Mouse (Mus musculus): ENCODE results near the gene Znhit1. TPM values are rescaled to one million over a fixed set of nuclear protein-coding genes. Genes with fewer than 3 reads are reported as not detected.

The Znhit1 gene
- polyA plus RNA-seq, 1 experiment from 2014 or later, result 114 TPM

GRCm38 (mm10) chr5:136965210-136965609 lies 22.6 kb downstream of the Znhit1 start:
- Histone ChIP-seq H3K27ac (replicated peaks; ENCODE audit: low read depth, low read length) (no peak overlapping the region), H3K4me3 (ENCODE audit: low read depth, low read length) (no peak overlapping the region), H3K9ac (ENCODE audit: low read length) (no peak overlapping the region), H3K9me3 (ENCODE audit: control insufficient read depth, low read length) (no peaks in the 10 kb centered on the region), H3K27me3 (ENCODE audit: control insufficient read depth, insufficient read depth, low read length) (no peaks in the 10 kb centered on the region), H3K4me2 (ENCODE audit: low read depth, severe bottlenecking) (no peak overlapping the region), H3K4me1 (ENCODE audit: control insufficient read depth, insufficient read depth, low read length) (no peaks in the 10 kb centered on the region; the same call in 1 of the 2 replicates), H3K36me3 (ENCODE audit: control insufficient read depth, insufficient read depth, low read length) (peaks cover 17% of the 10 kb centered on the region)
- DNase-seq (ENCODE audit: low spot score), result no peak
- 90% methylated on average over 9 of the region's 9 CpGs for WGBS
- no peak for ATAC-seq (ENCODE audit: insufficient number of reproducible peaks, low FRiP score, low TSS enrichment, low read depth)

- no peaks in the 10 kb centered on the region; the same call in 1 of the 2 replicates for H3K4me1 ChIP-seq (ENCODE audit: control insufficient read depth, insufficient read depth, low read length)
- peak overlapping the region; percentile 68 for H3K4me3 ChIP-seq (ENCODE audit: low read depth, low read length)
- 0 out of 2 replicates have a peak overlapping the region, but pooled peaks have one; percentile 30 for H3K9ac ChIP-seq (ENCODE audit: low read length)
- no peak for DNase-seq (ENCODE audit: low spot score)
- no peak for ATAC-seq (ENCODE audit: insufficient number of reproducible peaks, low FRiP score, low TSS enrichment, low read depth)
- peak overlapping the region; percentile 85 for H3K4me2 ChIP-seq (ENCODE audit: low read depth, severe bottlenecking)
- peaks cover 17% of the 10 kb centered on the region for H3K36me3 ChIP-seq (ENCODE audit: control insufficient read depth, insufficient read depth, low read length)
- 78% methylated on average over 8 of the region's 8 CpGs for WGBS
- no peaks in the 10 kb centered on the region for H3K27me3 ChIP-seq (ENCODE audit: control insufficient read depth, insufficient read depth, low read length)
- no peaks in the 10 kb centered on the region for H3K9me3 ChIP-seq (ENCODE audit: control insufficient read depth, low read length)
- H3K27ac ChIP-seq (replicated peaks; ENCODE audit: low read depth, low read length), result no peak overlapping the region
Measured at GRCm38 (mm10) chr5:136962966-136963540, 24.8 kb downstream of the Znhit1 start.

GRCm38 (mm10) chr5:136962501-136962900 lies 25.3 kb downstream of the Znhit1 start:
- Histone ChIP-seq H3K9ac (ENCODE audit: low read length) (peak overlapping the region; percentile 75), H3K4me3 (ENCODE audit: low read depth, low read length) (peak overlapping the region; percentile 68), H3K27me3 (ENCODE audit: control insufficient read depth, insufficient read depth, low read length) (no peaks in the 10 kb centered on the region), H3K27ac (replicated peaks; ENCODE audit: low read depth, low read length) (peak overlapping the region; percentile 54), H3K9me3 (ENCODE audit: control insufficient read depth, low read length) (no peaks in the 10 kb centered on the region), H3K4me1 (ENCODE audit: control insufficient read depth, insufficient read depth, low read length) (no peaks in the 10 kb centered on the region; the same call in 1 of the 2 replicates), H3K4me2 (ENCODE audit: low read depth, severe bottlenecking) (peak overlapping the region; percentile 85), H3K36me3 (ENCODE audit: control insufficient read depth, insufficient read depth, low read length) (peaks cover 17% of the 10 kb centered on the region)
- 2% methylated on average over 10 of the region's 10 CpGs for WGBS
- ATAC-seq (ENCODE audit: insufficient number of reproducible peaks, low FRiP score, low TSS enrichment, low read depth) (peak; percentile 56), DNase-seq (ENCODE audit: low spot score) (peak; percentile 89)

- H3K27me3 ChIP-seq (ENCODE audit: control insufficient read depth, insufficient read depth, low read length), result no peaks in the 10 kb centered on the region
- WGBS, result under 1% methylated on average over 20 of the region's 20 CpGs
- no peaks in the 10 kb centered on the region for H3K9me3 ChIP-seq (ENCODE audit: control insufficient read depth, low read length)
- H3K36me3 ChIP-seq (ENCODE audit: control insufficient read depth, insufficient read depth, low read length), result peaks cover 15% of the 10 kb centered on the region
- H3K27ac ChIP-seq (replicated peaks; ENCODE audit: low read depth, low read length), result peak overlapping the region; percentile 54
- no peaks in the 10 kb centered on the region; the same call in 1 of the 2 replicates for H3K4me1 ChIP-seq (ENCODE audit: control insufficient read depth, insufficient read depth, low read length)
- peak overlapping the region; percentile 68 for H3K4me3 ChIP-seq (ENCODE audit: low read depth, low read length)
- H3K9ac ChIP-seq (ENCODE audit: low read length), result peak overlapping the region; percentile 75
- ATAC-seq (ENCODE audit: insufficient number of reproducible peaks, low FRiP score, low TSS enrichment, low read depth) (peak; percentile 85), DNase-seq (ENCODE audit: low spot score) (peak; percentile 91)
- H3K4me2 ChIP-seq (ENCODE audit: low read depth, severe bottlenecking), result peak overlapping the region; percentile 85
Measured at GRCm38 (mm10) chr5:136961983-136962461, 25.8 kb downstream of the Znhit1 start.

GRCm38 (mm10) chr5:136961334-136961982 lies 26.4 kb downstream of the Znhit1 start:
- Histone ChIP-seq H3K4me1 (ENCODE audit: control insufficient read depth, insufficient read depth, low read length) (no peaks in the 10 kb centered on the region; the same call in 1 of the 2 replicates), H3K4me2 (ENCODE audit: low read depth, severe bottlenecking) (peak overlapping the region; percentile 85), H3K27me3 (ENCODE audit: control insufficient read depth, insufficient read depth, low read length) (no peaks in the 10 kb centered on the region), H3K27ac (replicated peaks; ENCODE audit: low read depth, low read length) (peak overlapping the region; percentile 30; the same call in 1 of the 2 replicates), H3K4me3 (ENCODE audit: low read depth, low read length) (peak overlapping the region; percentile 68), H3K9ac (ENCODE audit: low read length) (peak overlapping the region; percentile 75), H3K9me3 (ENCODE audit: control insufficient read depth, low read length) (no peaks in the 10 kb centered on the region), H3K36me3 (ENCODE audit: control insufficient read depth, insufficient read depth, low read length) (peaks cover 14% of the 10 kb centered on the region)
- DNase-seq (ENCODE audit: low spot score) (no peak), ATAC-seq (ENCODE audit: insufficient number of reproducible peaks, low FRiP score, low TSS enrichment, low read depth) (peak; percentile 7; the same call in 1 of the 2 replicates)
- WGBS, result 21% methylated on average over 5 of the region's 5 CpGs

- H3K9me3 ChIP-seq (ENCODE audit: control insufficient read depth, low read length), result no peaks in the 10 kb centered on the region
- H3K27ac ChIP-seq (replicated peaks; ENCODE audit: low read depth, low read length), result no peak overlapping the region
- H3K4me2 ChIP-seq (ENCODE audit: low read depth, severe bottlenecking), result no peak overlapping the region
- DNase-seq (ENCODE audit: low spot score) (no peak), ATAC-seq (ENCODE audit: insufficient number of reproducible peaks, low FRiP score, low TSS enrichment, low read depth) (no peak)
- WGBS, result 91% methylated on average over 6 of the region's 6 CpGs
- H3K36me3 ChIP-seq (ENCODE audit: control insufficient read depth, insufficient read depth, low read length), result peaks cover 10% of the 10 kb centered on the region
- no peak overlapping the region for H3K4me3 ChIP-seq (ENCODE audit: low read depth, low read length)
- no peaks in the 10 kb centered on the region for H3K27me3 ChIP-seq (ENCODE audit: control insufficient read depth, insufficient read depth, low read length)
- no peak overlapping the region for H3K9ac ChIP-seq (ENCODE audit: low read length)
- H3K4me1 ChIP-seq (ENCODE audit: control insufficient read depth, insufficient read depth, low read length), result no peaks in the 10 kb centered on the region; the same call in 1 of the 2 replicates
Measured at GRCm38 (mm10) chr5:136960053-136960452, 27.8 kb downstream of the Znhit1 start.

- H3K4me3 ChIP-seq (ENCODE audit: low read depth, low read length), result no peak overlapping the region
- H3K9me3 ChIP-seq (ENCODE audit: control insufficient read depth, low read length), result no peaks in the 10 kb centered on the region
- no peak for ATAC-seq (ENCODE audit: insufficient number of reproducible peaks, low FRiP score, low TSS enrichment, low read depth)
- no peak overlapping the region for H3K27ac ChIP-seq (replicated peaks; ENCODE audit: low read depth, low read length)
- 87% methylated on average over 5 of the region's 5 CpGs for WGBS
- DNase-seq (ENCODE audit: low spot score), result no peak
- H3K4me1 ChIP-seq (ENCODE audit: control insufficient read depth, insufficient read depth, low read length), result peaks cover 2% of the 10 kb centered on the region; the same call in 1 of the 2 replicates
- no peak overlapping the region for H3K9ac ChIP-seq (ENCODE audit: low read length)
- H3K4me2 ChIP-seq (ENCODE audit: low read depth, severe bottlenecking), result no peak overlapping the region
- peaks cover 2% of the 10 kb centered on the region; the same call in 1 of the 2 replicates for H3K36me3 ChIP-seq (ENCODE audit: control insufficient read depth, insufficient read depth, low read length)
- no peaks in the 10 kb centered on the region for H3K27me3 ChIP-seq (ENCODE audit: control insufficient read depth, insufficient read depth, low read length)
Measured at GRCm38 (mm10) chr5:136958991-136959605, 28.7 kb downstream of the Znhit1 start.

- H3K27ac ChIP-seq (replicated peaks; ENCODE audit: low read depth, low read length), result no peak overlapping the region
- 94% methylated on average over 1 of the region's 1 CpGs for WGBS
- no peak overlapping the region for H3K4me3 ChIP-seq (ENCODE audit: low read depth, low read length)
- no peak overlapping the region for H3K9ac ChIP-seq (ENCODE audit: low read length)
- H3K4me1 ChIP-seq (ENCODE audit: control insufficient read depth, insufficient read depth, low read length), result 0 out of 2 replicates have a peak, but pooled peaks cover 4% of the 10 kb centered on the region
- no peaks in the 10 kb centered on the region; the same call in 1 of the 2 replicates for H3K36me3 ChIP-seq (ENCODE audit: control insufficient read depth, insufficient read depth, low read length)
- no peak overlapping the region for H3K4me2 ChIP-seq (ENCODE audit: low read depth, severe bottlenecking)
- no peaks in the 10 kb centered on the region for H3K27me3 ChIP-seq (ENCODE audit: control insufficient read depth, insufficient read depth, low read length)
- ATAC-seq (ENCODE audit: insufficient number of reproducible peaks, low FRiP score, low TSS enrichment, low read depth) (no peak), DNase-seq (ENCODE audit: low spot score) (no peak)
- no peaks in the 10 kb centered on the region for H3K9me3 ChIP-seq (ENCODE audit: control insufficient read depth, low read length)
Measured at GRCm38 (mm10) chr5:136957250-136957649, 30.6 kb downstream of the Znhit1 start.
